Mouse (Mus musculus) right cerebral cortex, postnatal 14 days (tissue): ENCODE results near the gene Elp4.

Source experiments
- DNase-seq: peaks from one replicate; pipeline ENCODE4 v3.0.0; 2022

The Elp4 gene

GRCm38 (mm10) chr2:105669371-105669861 is 234.9 kb downstream of the Elp4 start:
- DNase-seq: no peak

DNA sequence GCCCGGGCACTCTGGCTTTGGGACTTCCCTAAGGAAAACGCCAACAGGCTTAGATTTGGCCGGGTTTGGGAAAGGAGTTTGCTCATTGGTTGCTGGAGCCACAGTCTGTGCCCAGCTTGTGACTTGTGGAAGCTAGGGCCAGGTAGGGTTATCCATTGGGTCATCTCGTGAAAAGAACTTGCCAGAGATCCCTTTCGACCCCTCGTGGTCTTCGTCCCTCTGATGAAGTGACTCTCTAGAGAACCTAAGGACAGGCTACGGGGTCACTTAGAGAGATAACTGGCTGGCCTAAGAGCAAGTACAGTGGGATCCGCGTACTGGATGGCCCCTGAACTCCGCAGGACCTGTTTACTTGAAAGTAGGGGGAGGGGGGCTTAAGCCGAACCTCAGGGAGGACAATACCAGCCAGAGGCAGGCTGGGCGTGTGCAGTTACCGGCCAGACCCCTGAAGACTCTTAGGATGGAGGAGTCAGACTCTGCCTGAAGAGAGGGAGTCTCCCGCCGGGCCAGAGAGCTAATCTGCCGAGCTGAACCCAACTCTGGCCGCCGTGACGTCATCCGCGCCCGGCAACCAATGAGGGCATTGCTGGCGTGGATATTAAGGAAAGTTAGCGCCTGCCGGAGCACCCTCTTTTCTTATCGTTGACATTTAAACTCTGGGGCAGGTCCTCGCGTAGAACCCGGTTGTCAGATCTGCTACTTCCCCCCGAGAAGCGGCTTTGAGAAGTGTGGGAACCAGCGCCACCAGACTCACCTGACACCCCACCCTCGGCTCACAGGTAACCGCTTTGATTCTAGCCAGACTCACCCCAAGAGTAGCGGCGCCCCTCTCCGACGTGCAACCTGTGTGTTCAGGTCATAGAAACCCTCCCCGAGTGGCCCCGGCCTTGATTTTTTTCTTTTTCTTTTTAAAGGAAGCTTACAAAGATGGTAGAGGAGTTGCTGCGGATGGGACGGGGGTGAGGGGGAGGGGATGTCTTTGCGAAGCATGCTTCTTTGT is 235.8 kb downstream of the Elp4 start, which contains the start of gene Pax6:
TSS of gene Pax6 (plus strand) at position 630 of the 1,000 bp plus-strand sequence.
- DNase-seq: no peak

DNA sequence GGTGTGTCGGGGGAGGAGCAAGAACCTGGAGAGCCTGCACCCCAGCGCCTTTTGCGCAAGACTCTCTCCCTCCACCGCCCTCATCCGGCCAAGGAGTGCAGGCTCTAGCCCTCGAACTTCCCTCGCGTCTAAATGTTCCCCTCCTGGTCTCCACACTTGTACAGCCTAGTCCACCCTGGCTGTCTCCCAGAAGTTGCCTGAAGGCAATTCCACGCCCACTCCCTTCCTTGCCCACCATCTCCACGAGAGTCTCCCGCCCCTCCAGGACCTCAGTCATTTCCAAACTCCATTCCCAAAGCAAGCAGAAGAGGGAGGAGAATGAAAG is 236.8 kb downstream of the Elp4 start:
- no peak for DNase-seq

DNA sequence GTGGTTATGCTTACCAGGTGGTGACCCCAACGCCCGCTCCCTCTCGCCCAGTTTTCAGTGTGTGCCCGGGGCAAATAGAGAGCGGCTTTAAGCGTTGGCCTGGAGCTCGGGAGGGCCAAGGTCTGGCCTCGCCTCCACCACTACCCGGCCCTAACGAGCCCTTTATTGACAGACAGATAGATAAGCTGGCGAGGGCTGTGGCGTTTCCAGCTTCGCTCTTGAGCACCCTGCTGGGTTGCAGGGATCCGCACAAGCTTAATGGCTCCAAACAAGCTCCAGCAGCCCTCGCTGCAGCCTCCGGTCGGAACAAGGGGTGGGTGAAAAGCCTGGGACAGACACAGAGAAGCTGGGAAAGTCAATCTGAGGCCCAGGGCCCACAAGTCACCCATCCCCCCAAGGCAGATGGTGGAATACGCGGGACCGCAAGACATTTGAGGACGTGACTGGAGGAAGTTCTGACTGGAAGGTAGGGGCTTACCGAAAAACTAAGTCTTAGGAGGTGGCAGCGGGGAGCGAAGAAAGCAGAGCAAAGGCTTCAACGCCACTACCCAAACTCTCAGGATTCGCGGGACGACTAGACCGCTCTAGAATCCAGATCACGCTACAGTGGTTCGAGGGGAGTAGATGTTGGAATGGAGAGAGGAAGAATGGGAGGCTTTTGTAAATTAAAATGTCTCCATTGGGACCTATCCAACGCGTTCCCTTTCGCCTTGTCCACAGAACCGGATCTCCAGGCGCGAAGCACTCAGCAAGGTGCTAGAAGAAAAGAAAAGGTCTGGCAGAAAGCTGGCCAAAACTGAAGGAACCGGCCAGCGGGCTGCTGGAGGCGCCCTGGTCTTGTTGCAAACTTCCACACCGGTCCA is 237.4 kb downstream of the Elp4 start:
- no peak for DNase-seq

DNA sequence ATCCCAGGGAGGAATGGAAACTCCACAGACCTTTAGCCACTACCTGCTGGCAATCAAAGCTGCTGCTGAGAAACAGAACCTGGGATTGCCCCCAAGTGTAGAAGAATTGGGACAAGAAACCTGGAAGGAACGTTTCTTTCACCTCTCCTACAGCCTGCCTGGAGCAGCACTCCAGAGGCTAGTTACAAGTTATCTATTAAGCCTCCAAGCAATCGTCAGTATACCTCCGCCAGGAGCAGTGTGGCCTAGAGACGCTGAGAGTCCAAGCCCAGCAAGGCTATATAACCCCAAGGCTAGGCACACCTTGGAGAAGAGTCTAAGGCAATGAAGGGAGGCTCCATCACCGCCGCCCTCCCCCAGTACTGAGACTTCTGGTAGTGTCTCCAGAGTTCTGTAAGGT is 238.0 kb downstream of the Elp4 start:
- DNase-seq: no peak

- DNase-seq: no peak
These were observed 238.7 kb downstream of the Elp4 start for GRCm38 (mm10) chr2:105665491-105666250.

DNA sequence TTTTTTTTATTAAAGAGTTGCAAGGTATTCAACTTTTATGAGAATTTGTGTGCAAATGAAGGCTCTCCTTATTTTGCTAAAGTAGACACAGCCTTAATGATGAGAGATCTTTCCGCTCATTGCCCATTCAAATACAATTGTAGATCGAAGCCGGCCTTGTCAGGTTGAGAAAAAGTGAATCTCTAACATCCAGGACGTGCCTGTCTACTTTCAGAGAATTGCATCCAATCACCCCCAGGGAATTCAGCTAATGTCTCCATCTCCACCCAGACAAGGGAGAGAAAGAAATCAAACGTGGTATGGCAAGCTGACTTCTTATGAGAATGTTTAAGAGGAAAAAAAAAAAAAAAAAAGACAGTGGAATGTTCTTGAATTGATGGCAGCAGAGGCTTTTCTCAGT is 239.4 kb downstream of the Elp4 start:
- no peak for DNase-seq

GRCm38 (mm10) chr2:105663101-105663511 is 241.3 kb downstream of the Elp4 start:
- no peak for DNase-seq

GRCm38 (mm10) chr2:105662606-105663005 is 241.8 kb downstream of the Elp4 start:
- no peak for DNase-seq

DNA sequence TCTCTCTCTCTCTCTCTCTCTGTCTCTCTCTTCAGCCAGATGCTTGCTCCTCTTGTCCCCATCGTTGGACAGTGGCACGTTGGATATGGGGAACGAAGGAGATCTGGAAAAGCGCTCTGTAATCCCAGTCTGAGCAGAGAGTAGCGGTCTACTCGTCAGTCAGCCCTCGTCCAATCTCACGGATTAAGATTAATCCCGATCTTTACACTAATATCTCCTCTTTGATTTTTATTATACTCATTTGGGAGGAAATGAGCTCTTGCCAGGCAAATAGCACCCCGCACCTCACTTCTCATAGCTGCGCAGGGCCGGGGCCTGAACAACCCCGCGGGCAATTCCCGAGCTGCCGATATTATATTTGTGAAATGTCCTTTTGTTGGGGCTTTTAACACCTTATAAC is 242.2 kb downstream of the Elp4 start:
- DNase-seq: no peak

DNA sequence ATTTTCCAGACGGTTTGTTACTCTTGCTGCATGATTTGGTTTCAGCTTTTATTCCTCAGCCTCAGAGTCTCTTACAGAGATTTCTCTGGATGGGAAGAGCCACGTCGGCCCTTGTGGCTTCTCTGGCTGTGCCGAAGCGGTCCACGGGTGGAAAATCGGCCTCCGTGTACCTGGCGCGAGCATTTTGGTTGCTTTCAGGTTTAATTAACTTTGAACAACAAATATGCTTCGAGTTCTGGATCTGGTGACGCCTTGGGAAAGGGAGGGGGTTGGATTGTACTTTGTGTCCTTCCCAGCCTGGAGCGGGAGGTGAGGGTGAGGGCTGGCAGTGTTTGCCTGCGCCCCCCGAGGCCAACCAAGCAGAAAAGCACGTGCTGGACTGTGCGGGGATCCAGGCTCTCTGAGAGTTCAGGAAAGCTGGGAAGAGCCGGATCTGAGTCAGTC is 242.7 kb downstream of the Elp4 start:
- no peak for DNase-seq

- no peak for DNase-seq
These were observed 243.3 kb downstream of the Elp4 start for GRCm38 (mm10) chr2:105660874-105661622.

- no peak for DNase-seq
These were observed 244.2 kb downstream of the Elp4 start for GRCm38 (mm10) chr2:105659926-105660873.

DNA sequence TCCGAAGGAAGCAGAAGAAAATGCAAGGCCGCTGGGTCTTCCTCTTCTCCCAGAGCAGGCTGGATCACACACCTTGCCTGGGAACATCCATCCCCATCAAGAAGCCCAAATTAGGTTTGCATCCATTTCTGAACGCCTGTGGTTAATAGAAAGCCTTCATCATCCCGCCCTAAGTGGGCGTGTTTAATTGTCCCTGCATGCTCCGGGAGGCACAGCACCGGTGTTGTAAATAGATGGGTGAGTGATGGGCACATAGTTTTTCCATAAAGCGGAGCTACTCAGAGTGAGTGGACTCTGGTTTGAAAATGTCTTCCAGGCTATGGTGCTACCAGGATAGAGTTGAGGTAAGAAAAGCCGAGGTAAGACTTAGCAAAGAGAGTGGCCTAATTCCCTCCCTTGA is 245.0 kb downstream of the Elp4 start:
- no peak for DNase-seq

- no peak for DNase-seq
These were observed 247.9 kb downstream of the Elp4 start for GRCm38 (mm10) chr2:105656456-105656855.
